Mouse (Mus musculus): ENCODE measurements at regions not wholly inside any gene's neighbourhood (a gene's known extent, or its start where the extent isn't known, plus 50 kb on each side); places are given as distances from the start of the nearest gene placed in this dataset.

GRCm38 (mm10) chr4:72688842-72689241, 163.6 kb downstream of the Aldoart1 start:
- ATAC-seq (replicated peaks; ENCODE audit: insufficient number of reproducible peaks, low FRiP score, low TSS enrichment, poor library complexity, severe bottlenecking): no peak

GRCm38 (mm10) chr4:72674006-72674405, 178.4 kb downstream of the Aldoart1 start:
- no peak for ATAC-seq (replicated peaks; ENCODE audit: insufficient number of reproducible peaks, low FRiP score, low TSS enrichment, poor library complexity, severe bottlenecking)

- no peak; the same call in 1 of the 2 replicates for ATAC-seq (replicated peaks; ENCODE audit: insufficient number of reproducible peaks, low FRiP score, low TSS enrichment, poor library complexity, severe bottlenecking)
These were observed 180.6 kb downstream of the Aldoart1 start for GRCm38 (mm10) chr4:72671652-72672411.

- no peak for ATAC-seq (replicated peaks; ENCODE audit: insufficient number of reproducible peaks, low FRiP score, low TSS enrichment, poor library complexity, severe bottlenecking)
These were observed 182.5 kb downstream of the Aldoart1 start for GRCm38 (mm10) chr4:72669827-72670494.

GRCm38 (mm10) chr4:72664379-72664778, 188.1 kb downstream of the Aldoart1 start:
- ATAC-seq (replicated peaks; ENCODE audit: insufficient number of reproducible peaks, low FRiP score, low TSS enrichment, poor library complexity, severe bottlenecking): no peak

- ATAC-seq (replicated peaks; ENCODE audit: insufficient number of reproducible peaks, low FRiP score, low TSS enrichment, poor library complexity, severe bottlenecking): no peak
These were observed 190.0 kb downstream of the Aldoart1 start for GRCm38 (mm10) chr4:72662477-72662876.

GRCm38 (mm10) chr4:72656206-72656605, 196.2 kb downstream of the Aldoart1 start:
- ATAC-seq (replicated peaks; ENCODE audit: insufficient number of reproducible peaks, low FRiP score, low TSS enrichment, poor library complexity, severe bottlenecking): no peak

GRCm38 (mm10) chr4:72647130-72647529, 205.3 kb downstream of the Aldoart1 start:
- ATAC-seq (replicated peaks; ENCODE audit: insufficient number of reproducible peaks, low FRiP score, low TSS enrichment, poor library complexity, severe bottlenecking): no peak

- no peak for ATAC-seq (replicated peaks; ENCODE audit: insufficient number of reproducible peaks, low FRiP score, low TSS enrichment, poor library complexity, severe bottlenecking)
These were observed 223.0 kb downstream of the Aldoart1 start for GRCm38 (mm10) chr4:72629416-72629815.

- ATAC-seq (replicated peaks; ENCODE audit: insufficient number of reproducible peaks, low FRiP score, low TSS enrichment, poor library complexity, severe bottlenecking): no peak
These were observed 225.1 kb downstream of the Aldoart1 start for GRCm38 (mm10) chr4:72627219-72627930.

GRCm38 (mm10) chr4:72605107-72605506, 247.3 kb downstream of the Aldoart1 start:
- no peak for ATAC-seq (replicated peaks; ENCODE audit: insufficient number of reproducible peaks, low FRiP score, low TSS enrichment, poor library complexity, severe bottlenecking)

GRCm38 (mm10) chr4:72595494-72595893, 256.9 kb downstream of the Aldoart1 start:
- no peak for ATAC-seq (replicated peaks; ENCODE audit: insufficient number of reproducible peaks, low FRiP score, low TSS enrichment, poor library complexity, severe bottlenecking)

GRCm38 (mm10) chr4:72592129-72592528, 260.3 kb downstream of the Aldoart1 start:
- no peak for ATAC-seq (replicated peaks; ENCODE audit: insufficient number of reproducible peaks, low FRiP score, low TSS enrichment, poor library complexity, severe bottlenecking)

GRCm38 (mm10) chr4:72574946-72575345, 277.5 kb downstream of the Aldoart1 start:
- no peak for ATAC-seq (replicated peaks; ENCODE audit: insufficient number of reproducible peaks, low FRiP score, low TSS enrichment, poor library complexity, severe bottlenecking)

GRCm38 (mm10) chr4:72571924-72572323, 280.5 kb downstream of the Aldoart1 start:
- no peak for ATAC-seq (replicated peaks; ENCODE audit: insufficient number of reproducible peaks, low FRiP score, low TSS enrichment, poor library complexity, severe bottlenecking)

- no peak for ATAC-seq (replicated peaks; ENCODE audit: insufficient number of reproducible peaks, low FRiP score, low TSS enrichment, poor library complexity, severe bottlenecking)
These were observed 287.2 kb downstream of the Aldoart1 start for GRCm38 (mm10) chr4:72565186-72565585.

- no peak for ATAC-seq (replicated peaks; ENCODE audit: insufficient number of reproducible peaks, low FRiP score, low TSS enrichment, poor library complexity, severe bottlenecking)
These were observed 289.3 kb downstream of the Aldoart1 start for GRCm38 (mm10) chr4:72562909-72563676.

GRCm38 (mm10) chr4:72554276-72554675, 298.2 kb downstream of the Aldoart1 start:
- no peak for ATAC-seq (replicated peaks; ENCODE audit: insufficient number of reproducible peaks, low FRiP score, low TSS enrichment, poor library complexity, severe bottlenecking)

GRCm38 (mm10) chr4:72534563-72534962, 317.9 kb downstream of the Aldoart1 start:
- ATAC-seq (replicated peaks; ENCODE audit: insufficient number of reproducible peaks, low FRiP score, low TSS enrichment, poor library complexity, severe bottlenecking): no peak

All from monocyte, adult 5-6 weeks (primary cell).